Mouse (Mus musculus) E14TG2a.4 (cell line): ENCODE measurements around the gene Ankrd35.

ENCODE experiments used
- CTCF ChIP-seq: conservative IDR thresholded peaks from 2 replicates; pipeline ENCODE4 v1.5.1; 2014; ENCODE audit warnings: low read length
- NANOG ChIP-seq: IDR thresholded peaks from 2 replicates; pipeline ENCODE4 v1.6.1; 2014; ENCODE audit warnings: borderline replicate concordance, low read length, mixed read lengths
- POU5F1 ChIP-seq: IDR thresholded peaks from 2 replicates; pipeline ENCODE4 v1.6.1; 2014; ENCODE audit warnings: low read length, borderline replicate concordance

DNA sequence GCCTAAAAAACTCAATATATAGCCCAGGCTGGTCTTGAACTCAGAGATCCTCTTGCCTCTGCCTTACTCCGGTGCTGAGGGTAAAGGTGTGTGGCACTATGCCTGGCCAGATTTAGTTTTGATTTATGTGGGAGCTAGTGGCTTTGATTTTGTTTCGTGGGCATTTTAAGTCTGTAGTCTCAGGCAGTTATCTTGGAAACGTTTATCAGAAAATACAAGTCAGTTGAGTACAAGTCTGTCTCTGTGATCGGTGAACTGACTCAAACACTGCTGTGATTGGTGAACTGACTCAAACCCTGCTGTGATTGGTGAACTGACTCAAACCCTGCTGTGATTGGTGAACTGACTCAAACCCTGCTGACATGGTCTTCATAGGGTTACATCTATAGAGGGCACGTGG lies 60.9 kb downstream of the Ankrd35 start:
- no peak for TF ChIP-seq CTCF
- TF ChIP-seq NANOG, result no peak
- TF ChIP-seq POU5F1, result no peak
